Mouse (Mus musculus): ENCODE results near the gene Fbxo42. TPM values are rescaled to one million over a fixed set of nuclear protein-coding genes. Genes with fewer than 3 reads are reported as not detected.

Gene Fbxo42
- total RNA-seq, 1 experiment from 2014 or later: 5.0 TPM

DNA sequence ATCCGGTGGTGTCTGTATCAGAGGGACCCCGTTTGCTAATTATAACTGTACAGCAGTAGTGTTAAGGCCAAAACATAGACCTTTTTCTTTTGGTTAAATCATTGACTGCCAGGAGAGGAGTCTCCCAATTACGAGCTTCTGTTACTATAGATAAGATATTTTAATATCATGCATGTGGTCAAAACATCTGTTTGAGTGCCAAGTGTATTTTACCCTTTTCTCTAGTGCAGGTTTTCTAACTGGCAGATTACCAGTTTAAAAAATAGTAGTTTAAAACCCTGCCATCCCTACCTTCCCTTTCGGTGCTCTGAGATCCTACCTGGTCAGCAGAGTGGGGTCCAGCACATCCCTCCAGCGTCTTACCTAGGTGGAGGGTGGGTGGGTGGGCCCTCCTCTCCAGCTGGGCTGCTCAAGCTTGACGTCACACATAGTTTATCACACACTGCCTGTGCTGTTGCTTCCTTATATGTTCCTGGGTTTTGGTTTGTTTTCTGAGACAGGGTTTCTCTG is 14.0 kb downstream of the Fbxo42 start:
- no peak for ATAC-seq (replicated peaks; ENCODE audit: insufficient number of reproducible peaks, low FRiP score, low TSS enrichment, poor library complexity, severe bottlenecking)

DNA sequence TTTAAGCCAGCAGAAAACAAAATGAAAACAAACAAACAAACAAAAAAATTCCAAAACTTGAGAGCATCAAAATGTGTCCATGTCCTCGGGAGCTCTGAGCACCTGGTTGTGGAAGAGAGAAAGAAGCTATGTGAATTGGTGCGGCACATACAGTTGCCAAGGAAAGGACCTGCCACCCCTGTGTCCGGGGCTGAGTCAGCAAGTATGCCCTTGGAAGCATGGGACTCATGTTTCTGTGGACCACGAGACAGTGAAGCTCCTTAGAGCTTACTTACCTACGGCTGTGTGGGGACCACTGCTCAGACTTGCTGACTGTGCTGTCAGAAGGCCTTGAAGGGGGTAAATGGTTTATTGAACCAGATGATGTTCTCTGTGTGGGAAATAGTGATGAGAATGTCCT is 16.0 kb downstream of the Fbxo42 start:
- ATAC-seq (replicated peaks; ENCODE audit: insufficient number of reproducible peaks, low FRiP score, low TSS enrichment, poor library complexity, severe bottlenecking): no peak

DNA sequence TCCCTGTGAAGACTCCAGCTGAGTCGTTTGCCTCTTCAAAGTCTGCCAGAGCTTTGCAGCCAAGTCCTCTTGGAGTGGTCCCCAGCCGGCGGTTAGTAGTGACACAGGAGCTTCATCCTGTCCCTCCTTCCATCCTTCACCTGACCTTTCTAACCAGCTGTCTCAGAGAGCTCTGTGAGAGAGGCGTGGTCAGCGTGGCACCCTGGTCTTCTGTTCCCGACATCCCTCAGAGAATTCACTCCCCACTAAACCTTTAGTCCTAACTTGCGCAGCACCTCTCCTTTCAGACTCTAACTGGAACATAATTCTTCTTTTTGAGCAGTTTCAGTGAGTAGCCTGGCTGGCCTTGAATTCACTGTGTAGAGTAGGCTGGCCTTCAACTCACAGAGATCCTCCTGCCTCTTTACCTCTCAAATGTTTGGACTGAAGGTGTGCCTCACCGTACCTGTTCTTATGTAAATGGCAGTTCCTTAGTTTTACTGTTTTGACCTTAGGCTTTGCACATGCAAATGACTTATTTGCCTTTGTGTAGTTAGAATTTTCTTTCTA is 18.1 kb downstream of the Fbxo42 start:
- ATAC-seq (replicated peaks; ENCODE audit: insufficient number of reproducible peaks, low FRiP score, low TSS enrichment, poor library complexity, severe bottlenecking): no peak

DNA sequence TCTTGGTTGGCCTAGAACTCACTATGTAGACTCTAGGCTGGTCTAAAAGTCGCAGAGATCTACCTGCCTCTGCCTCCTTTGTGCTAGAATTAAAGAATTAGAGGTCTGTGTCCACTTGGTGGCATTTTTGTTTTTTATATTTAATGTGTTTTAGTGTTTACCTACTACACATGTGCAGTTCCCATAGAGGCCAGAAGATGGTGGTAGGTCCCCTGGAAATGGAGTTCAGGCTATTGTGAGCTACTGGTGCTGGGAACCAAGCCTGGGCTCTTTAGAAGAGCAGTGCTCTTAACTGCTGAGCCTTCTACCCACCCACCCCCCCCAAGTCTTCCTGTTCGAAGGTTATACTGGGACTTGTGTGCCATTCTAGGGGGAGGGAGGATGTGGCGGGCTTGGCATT is 19.4 kb downstream of the Fbxo42 start:
- ATAC-seq (replicated peaks; ENCODE audit: insufficient number of reproducible peaks, low FRiP score, low TSS enrichment, poor library complexity, severe bottlenecking): no peak

DNA sequence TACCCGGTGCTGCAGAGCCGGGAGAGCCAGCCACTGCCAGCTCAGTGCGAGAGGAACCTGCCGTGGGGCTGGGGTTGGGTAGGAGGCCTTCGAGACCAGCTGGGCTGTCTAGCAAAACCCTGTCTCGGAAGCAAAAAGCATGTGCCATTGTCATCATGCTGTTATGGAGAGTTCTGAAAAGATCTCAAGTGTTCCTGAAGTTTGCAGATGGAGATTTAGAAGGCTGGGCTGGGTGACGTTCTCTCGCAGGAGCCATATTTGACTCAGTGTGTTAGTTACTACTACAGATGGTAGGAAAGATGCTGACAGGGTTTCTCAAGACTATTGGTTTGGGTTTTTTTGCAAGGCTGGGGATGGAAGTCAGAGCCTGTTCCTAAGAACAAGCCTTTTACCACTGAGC is 24.4 kb downstream of the Fbxo42 start:
- no peak for ATAC-seq (replicated peaks; ENCODE audit: insufficient number of reproducible peaks, low FRiP score, low TSS enrichment, poor library complexity, severe bottlenecking)

DNA sequence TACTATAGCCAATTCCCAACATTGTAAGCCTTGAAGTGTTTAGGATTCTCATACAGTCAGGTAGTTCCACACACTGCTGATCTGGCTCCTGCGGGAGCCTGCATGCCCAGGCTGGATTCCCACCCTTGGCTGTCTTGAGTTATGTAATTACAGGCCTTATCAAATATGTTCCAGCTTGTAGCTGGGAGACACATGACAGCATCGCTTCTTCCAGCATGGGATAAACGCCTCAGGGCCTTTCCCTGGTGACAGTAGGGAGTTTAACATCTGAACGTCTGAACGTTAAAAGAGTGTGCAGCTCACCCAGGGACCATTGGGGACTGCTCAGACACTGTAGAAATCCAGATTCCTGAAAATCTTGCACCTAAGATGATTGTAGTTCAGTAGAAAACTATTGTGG is 28.1 kb downstream of the Fbxo42 start:
- ATAC-seq (replicated peaks; ENCODE audit: insufficient number of reproducible peaks, low FRiP score, low TSS enrichment, poor library complexity, severe bottlenecking): no peak

DNA sequence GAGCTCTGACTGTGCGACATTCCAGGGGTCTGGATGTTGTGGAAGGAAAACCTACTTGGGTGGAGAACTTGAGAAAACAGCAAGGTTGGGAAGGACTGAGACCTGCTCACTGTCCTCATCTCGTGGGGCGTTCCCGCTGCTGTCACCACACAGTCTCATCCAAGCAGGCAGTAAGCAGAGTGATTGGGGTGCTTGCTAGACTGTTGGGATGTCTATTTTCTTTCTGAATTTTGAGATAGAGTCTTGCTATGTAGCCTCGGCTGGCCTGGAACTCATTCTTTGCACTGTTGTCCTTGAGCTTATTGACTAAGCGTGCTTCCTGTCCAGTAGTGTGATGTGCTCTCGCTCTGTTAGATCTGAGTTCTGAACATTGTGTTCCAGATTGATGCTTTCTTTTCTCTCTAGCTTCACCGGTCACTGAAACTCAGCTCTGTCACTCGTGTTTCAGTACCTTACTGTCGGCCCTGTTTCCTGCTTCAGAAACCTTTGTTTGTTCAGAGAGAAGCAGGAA is 28.7 kb downstream of the Fbxo42 start:
- no peak for ATAC-seq (replicated peaks; ENCODE audit: insufficient number of reproducible peaks, low FRiP score, low TSS enrichment, poor library complexity, severe bottlenecking)

DNA sequence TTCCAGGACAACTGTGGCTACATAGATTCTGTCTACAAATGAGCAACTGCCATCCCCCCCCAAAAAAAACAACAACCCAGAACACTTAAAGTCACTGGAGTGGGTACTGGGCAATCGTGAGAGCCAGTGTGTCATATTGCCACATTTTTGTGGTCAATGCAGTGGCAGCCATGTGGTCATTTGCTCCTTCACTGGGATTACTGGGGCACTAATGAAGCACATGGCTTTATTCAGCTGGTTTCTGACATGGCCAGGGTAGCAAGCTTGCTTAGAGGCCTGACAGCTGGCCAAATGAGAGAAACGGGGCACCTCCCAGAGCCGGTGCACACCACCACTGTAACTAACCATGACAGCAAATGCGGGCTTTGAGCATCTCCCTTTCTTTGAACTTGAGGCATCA is 30.8 kb downstream of the Fbxo42 start:
- ATAC-seq (replicated peaks; ENCODE audit: insufficient number of reproducible peaks, low FRiP score, low TSS enrichment, poor library complexity, severe bottlenecking): no peak

DNA sequence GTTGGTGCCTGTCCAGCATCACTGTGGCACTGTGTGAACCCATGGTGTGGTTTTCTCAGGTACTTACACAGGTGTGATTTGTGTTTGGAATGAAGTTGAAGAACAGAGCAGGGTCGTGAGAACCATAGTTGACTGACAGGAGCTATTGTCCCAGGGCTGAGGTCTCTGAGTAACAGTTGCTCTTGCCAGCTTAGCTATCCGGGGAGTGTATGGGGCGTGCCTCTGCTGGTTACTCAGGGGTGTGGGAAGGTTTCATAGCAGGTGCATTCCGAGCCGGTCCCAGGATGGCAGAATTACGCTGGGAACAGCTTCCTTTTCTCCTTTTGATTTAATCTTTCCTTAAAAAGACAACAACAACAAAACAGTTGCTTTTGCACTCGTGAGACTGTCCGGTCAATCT is 33.1 kb downstream of the Fbxo42 start:
- ATAC-seq (replicated peaks; ENCODE audit: insufficient number of reproducible peaks, low FRiP score, low TSS enrichment, poor library complexity, severe bottlenecking): no peak

DNA sequence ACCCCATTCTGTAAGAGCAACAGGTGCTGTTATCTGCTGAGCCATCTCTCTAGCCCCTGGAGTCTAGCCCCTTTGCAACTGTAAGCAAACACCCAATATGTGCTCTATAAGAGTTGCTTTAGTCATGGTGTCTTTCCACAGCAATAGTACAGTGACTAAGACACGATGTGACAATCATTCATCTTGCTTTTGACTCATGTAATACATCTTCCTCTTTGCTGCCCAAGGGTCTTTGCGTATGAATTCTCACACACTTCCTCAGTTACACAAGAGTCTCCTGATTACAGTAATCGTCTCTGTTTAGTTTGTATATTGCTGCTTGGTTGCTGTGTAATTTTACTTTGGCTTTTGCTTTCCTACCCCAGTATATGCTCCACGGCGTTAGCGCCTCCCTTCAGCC is 34.3 kb downstream of the Fbxo42 start:
- ATAC-seq (replicated peaks; ENCODE audit: insufficient number of reproducible peaks, low FRiP score, low TSS enrichment, poor library complexity, severe bottlenecking): no peak

DNA sequence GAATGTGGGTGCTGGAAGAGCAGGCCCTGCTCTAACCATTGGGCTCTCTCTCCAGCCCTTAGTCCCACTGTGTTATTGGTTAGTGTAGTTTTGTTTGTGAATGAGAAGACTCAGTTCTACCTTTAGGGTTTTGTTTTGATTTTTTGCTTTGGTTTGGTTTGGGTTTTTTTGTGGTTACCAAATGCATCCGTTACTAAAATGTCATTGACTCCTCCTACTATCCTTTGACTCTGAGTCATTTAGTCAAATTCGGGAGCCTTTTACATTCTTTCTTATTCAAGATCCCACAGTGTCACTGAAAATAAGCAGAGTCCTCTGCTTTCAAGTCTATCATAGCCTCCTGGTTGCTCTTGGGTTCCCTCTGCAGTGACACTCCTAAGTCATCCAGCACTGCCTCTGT is 36.2 kb downstream of the Fbxo42 start:
- no peak for ATAC-seq (replicated peaks; ENCODE audit: insufficient number of reproducible peaks, low FRiP score, low TSS enrichment, poor library complexity, severe bottlenecking)

DNA sequence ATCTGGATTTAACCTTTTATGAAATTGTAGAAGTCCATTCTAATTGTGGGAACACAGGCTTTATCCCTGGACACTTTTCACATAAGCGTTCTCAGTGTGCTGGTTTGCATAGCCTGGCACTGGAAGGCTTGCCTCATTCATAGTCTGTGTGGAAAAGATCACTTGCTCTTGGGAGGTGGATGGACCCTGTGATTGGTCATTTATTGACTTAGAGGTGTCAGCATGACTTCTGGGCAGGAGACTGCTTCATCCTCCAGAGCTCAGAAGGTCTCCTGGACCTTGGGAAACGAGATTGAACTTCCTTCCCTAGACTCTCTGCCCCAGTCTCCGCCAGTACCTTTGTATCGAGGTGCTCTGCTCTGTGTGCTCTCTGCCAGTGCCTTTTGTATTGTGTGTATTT is 36.7 kb downstream of the Fbxo42 start:
- ATAC-seq (replicated peaks; ENCODE audit: insufficient number of reproducible peaks, low FRiP score, low TSS enrichment, poor library complexity, severe bottlenecking): no peak

DNA sequence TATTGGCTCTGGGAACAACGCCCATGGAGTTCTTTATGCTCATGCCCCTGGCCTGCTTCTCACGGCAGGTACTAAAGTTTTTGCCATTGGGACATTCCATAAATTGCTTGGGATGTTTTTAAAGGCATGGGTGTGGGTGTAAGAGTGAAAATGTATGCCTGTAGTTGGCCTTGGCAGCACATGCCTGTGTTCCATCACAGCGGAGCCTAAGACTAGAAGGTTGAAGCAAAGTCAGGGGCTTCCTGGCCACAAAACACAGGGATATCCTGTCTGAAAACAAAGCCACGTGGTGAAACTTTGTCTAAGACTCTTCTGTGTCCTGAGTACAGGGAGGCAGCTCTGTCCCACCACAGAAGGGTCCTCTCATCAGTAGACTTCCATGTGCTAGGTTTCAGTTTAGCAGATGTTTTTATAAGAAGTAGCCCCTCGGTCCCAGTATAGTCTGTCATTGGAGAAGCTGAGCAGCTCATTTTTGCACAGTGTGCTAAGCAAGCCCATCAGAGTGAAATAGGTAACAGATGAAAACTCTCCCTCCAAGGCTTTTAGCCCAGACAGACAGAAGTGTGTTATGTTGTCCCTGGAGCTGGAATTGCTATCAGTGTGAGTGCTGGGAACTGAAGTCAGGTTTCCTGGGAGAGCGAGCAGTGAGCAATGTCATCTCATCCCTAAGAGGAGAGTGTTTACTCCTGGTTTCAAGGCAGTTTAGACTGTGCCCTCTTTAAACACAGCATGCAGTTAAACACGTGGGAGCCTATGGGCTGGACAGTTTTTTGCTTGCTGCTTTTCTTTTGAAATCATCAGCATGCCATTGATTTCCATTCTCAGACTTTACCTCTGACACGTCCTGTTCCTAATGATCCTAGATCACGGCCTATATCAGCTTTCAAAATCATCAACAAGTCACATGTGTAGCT is 39.5 kb downstream of the Fbxo42 start:
- no peak for ATAC-seq (replicated peaks; ENCODE audit: insufficient number of reproducible peaks, low FRiP score, low TSS enrichment, poor library complexity, severe bottlenecking)

DNA sequence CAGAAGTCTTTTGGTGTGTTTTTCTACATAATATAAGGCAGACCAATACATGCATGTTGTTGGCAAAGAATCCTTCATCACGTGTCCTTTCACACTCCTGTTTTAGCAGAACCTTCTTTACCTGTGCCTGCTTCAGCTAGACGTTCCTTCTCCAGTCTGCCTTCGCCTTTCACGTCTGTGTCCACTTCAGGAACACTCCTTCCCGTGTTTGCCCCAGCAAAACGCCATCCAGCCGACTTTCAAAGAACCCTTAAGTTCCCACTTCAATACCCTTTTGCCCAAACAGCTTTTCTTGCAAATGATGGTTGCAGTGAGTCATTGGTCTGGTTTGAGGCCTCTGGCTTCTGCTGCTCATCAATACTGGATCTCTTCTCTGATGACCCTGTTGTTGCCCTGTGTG is 43.6 kb downstream of the Fbxo42 start:
- ATAC-seq (replicated peaks; ENCODE audit: insufficient number of reproducible peaks, low FRiP score, low TSS enrichment, poor library complexity, severe bottlenecking): no peak

DNA sequence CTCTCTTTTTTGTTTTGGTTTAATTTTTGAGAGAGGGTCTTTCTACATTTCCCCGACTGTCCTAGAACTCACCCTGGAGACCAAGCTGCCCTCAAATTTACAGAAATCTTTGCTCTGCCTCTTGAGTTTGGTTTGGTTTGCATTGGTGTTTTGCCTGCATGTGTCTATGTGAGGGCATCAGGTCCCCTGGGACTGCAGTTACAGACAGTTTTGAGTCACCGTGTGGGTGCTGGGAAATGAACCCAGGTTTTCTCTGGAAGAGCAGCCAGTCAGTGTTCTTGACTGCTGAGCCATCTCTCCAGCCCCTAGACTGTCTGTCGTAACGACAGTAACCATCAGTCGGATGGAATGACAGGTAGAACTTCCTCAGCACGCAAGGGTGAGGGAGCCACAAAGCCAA is 46.8 kb downstream of the Fbxo42 start:
- ATAC-seq (replicated peaks; ENCODE audit: insufficient number of reproducible peaks, low FRiP score, low TSS enrichment, poor library complexity, severe bottlenecking): no peak

DNA sequence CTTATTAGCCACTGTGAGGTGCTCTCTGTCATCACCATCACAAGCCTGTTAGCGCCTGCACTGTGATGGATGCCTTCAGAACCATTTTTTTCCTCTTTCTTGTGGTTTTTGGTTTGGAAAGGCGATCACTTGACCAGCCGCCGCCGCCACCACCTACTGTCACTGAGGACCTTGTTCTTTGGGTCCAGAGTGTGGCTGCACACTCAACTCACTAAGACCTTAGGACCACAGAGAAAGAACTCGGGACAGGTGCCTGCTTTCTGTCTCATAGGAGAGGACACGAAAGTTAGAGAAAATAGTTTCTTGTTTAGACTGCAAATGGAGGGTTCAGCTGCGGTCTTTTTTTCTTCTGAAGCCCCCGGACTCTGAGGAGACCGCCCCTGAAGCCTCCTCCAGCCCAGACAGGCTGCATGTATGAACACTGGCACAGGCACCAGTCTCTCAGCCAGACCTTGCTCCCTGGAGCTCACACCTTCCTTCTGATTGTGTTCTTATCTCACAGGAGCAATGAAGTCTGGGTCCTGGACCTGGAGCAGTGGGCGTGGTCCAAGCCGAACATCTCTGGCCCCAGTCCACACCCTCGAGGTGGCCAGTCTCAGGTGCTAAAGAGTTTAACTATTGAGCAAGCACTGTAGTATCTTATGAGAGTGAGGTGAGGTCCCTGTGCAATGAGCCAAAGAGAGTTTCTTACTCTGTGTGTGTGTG is 49.4 kb downstream of the Fbxo42 start:
- no peak for ATAC-seq (replicated peaks; ENCODE audit: insufficient number of reproducible peaks, low FRiP score, low TSS enrichment, poor library complexity, severe bottlenecking)

DNA sequence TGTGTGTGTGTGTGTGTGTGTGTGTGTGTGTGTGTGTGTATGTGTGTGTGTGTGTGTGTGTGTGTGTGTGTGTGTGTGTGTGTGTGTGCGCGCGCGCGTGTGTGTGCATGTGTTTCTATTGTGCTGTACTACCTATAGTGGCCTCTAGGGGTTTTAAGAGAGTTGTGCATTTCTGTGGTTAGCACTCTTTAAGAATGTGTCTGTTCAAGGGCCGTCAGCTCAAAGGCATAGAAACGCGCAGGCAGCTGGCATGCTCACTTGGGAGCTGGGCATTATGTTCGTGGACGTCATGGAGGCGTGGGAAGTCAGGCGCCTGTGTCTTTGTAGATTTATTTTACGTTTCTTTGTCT is 49.9 kb downstream of the Fbxo42 start:
- no peak for ATAC-seq (replicated peaks; ENCODE audit: insufficient number of reproducible peaks, low FRiP score, low TSS enrichment, poor library complexity, severe bottlenecking)

DNA sequence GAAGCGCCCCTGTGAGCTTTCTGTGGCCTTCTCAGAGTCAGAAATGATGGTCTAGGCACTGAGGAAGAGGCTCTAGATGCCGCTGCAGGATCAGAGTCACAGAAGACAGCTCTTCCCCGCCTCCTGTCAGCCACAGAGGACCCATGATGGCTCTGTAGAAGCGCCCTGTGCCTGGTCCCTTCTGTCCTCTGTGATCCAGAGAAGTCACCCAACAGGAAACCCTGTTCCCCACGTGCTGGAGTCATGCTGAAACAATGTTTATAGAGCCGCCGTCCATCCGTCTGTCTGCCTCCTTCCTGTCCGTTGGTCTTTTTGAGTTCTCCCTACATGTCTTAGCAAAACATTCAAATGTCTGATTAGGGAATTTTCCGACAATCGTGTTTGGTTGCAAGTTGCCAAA is 53.2 kb downstream of the Fbxo42 start:
- ATAC-seq (replicated peaks; ENCODE audit: insufficient number of reproducible peaks, low FRiP score, low TSS enrichment, poor library complexity, severe bottlenecking): no peak

DNA sequence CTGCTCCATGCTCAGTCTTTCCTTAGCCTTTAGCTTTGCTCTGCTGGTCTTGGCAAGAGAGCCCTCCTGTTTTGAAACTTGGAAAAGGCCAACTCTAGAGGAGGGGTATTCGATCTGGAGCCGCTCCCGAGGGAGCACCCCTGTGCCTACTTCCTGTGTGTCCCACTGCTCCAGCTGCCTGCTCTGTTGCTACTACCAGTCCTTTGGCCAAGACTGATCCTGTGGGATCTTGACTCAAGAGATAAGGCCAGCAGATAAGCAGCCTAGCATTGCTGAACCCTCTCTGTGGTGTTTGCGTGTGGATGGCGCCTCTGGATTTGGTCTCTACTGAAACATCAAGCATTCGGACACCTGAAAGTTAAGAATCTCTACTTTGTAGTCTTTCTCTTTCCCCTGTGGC is 54.5 kb downstream of the Fbxo42 start:
- no peak for ATAC-seq (replicated peaks; ENCODE audit: insufficient number of reproducible peaks, low FRiP score, low TSS enrichment, poor library complexity, severe bottlenecking)
